Mouse (Mus musculus): ENCODE measurements at regions not wholly inside any gene's neighbourhood (a gene's known extent, or its start where the extent isn't known, plus 50 kb on each side); places are given as distances from the start of the nearest gene placed in this dataset.

DNA sequence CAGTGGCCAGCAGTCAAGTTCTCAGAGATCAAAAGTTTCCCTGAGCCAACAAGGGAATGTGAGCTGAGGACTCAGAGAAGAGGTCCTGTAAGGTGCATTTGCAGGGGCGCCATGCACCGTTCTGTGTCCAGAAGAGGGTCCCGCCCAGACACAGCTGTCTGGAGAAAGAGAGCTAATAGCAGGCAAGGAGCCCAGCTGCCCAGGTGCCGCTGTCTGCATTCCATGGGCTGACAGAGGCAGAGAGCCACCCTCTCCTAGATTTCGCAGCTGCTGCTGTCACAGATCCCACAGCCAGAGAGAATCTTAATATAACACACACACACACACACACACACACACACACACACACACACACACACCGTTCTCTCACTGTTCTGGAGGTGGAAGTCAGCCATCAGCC, 73.0 kb upstream of the Ttc34 start:
- H3K27ac ChIP-seq (ENCODE audit: control insufficient read depth, insufficient read depth, low read depth, low read length) = no peak overlapping the region
- no peak overlapping the region for H3K4me3 ChIP-seq (ENCODE audit: control insufficient read depth, low read depth, low read length)
- no peaks in the 10 kb centered on the region for H3K4me1 ChIP-seq (ENCODE audit: control insufficient read depth, insufficient read depth, low read length)
- TF ChIP-seq POLR2A (IDR thresholded peaks at IDR 0.05; ENCODE audit: control insufficient read depth, low read depth, low read length) (no peak), CTCF (IDR thresholded peaks at IDR 0.05; ENCODE audit: control insufficient read depth, insufficient read depth, insufficient replicate concordance, low read depth, low read length) (no peak)
- H3K27me3 ChIP-seq (ENCODE audit: control insufficient read depth, insufficient read depth, low read length) = no peaks in the 10 kb centered on the region
- H3K36me3 ChIP-seq (ENCODE audit: control insufficient read depth, insufficient read depth, low read length) = no peaks in the 10 kb centered on the region

- H3K27ac ChIP-seq (ENCODE audit: control insufficient read depth, insufficient read depth, low read depth, low read length) = no peak overlapping the region
- TF ChIP-seq CTCF (IDR thresholded peaks at IDR 0.05; ENCODE audit: control insufficient read depth, insufficient read depth, insufficient replicate concordance, low read depth, low read length) (no peak), POLR2A (IDR thresholded peaks at IDR 0.05; ENCODE audit: control insufficient read depth, low read depth, low read length) (no peak)
- no peak overlapping the region for H3K4me3 ChIP-seq (ENCODE audit: control insufficient read depth, low read depth, low read length)
- H3K27me3 ChIP-seq (ENCODE audit: control insufficient read depth, insufficient read depth, low read length) = no peaks in the 10 kb centered on the region
- H3K4me1 ChIP-seq (ENCODE audit: control insufficient read depth, insufficient read depth, low read length) = no peaks in the 10 kb centered on the region
- no peaks in the 10 kb centered on the region for H3K36me3 ChIP-seq (ENCODE audit: control insufficient read depth, insufficient read depth, low read length)
Measured at GRCm38 (mm10) chr4:154766158-154766557, 71.1 kb upstream of the Ttc34 start.

GRCm38 (mm10) chr4:154771330-154772076, 65.8 kb upstream of the Ttc34 start:
- TF ChIP-seq POLR2A (IDR thresholded peaks at IDR 0.05; ENCODE audit: control insufficient read depth, low read depth, low read length) (no peak), CTCF (IDR thresholded peaks at IDR 0.05; ENCODE audit: control insufficient read depth, insufficient read depth, insufficient replicate concordance, low read depth, low read length) (no peak)
- Histone ChIP-seq H3K27me3 (ENCODE audit: control insufficient read depth, insufficient read depth, low read length) (no peaks in the 10 kb centered on the region), H3K4me3 (ENCODE audit: control insufficient read depth, low read depth, low read length) (no peak overlapping the region), H3K36me3 (ENCODE audit: control insufficient read depth, insufficient read depth, low read length) (no peaks in the 10 kb centered on the region), H3K27ac (ENCODE audit: control insufficient read depth, insufficient read depth, low read depth, low read length) (no peak overlapping the region), H3K4me1 (ENCODE audit: control insufficient read depth, insufficient read depth, low read length) (no peaks in the 10 kb centered on the region)

DNA sequence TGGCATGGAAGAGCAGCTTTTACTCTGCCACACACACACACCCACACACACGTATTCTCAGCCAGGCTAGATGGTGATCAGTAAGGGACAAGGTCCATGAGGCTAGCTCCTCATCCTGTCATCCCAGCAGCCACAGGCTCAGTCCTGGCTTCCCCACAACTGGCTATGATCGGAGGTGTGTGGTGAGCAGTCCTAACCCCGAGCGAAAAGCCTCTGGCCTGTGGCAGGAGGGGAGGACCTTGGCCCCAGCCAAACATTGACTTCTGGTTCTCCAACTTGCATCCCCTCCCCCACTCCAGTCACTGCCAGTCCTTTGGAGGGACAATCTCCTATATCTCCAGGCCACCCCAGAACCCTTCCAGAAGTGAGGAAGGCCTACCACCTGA, 65.2 kb upstream of the Ttc34 start:
- no peaks in the 10 kb centered on the region for H3K36me3 ChIP-seq (ENCODE audit: control insufficient read depth, insufficient read depth, low read length)
- no peaks in the 10 kb centered on the region for H3K4me1 ChIP-seq (ENCODE audit: control insufficient read depth, insufficient read depth, low read length)
- TF ChIP-seq CTCF (IDR thresholded peaks at IDR 0.05; ENCODE audit: control insufficient read depth, insufficient read depth, insufficient replicate concordance, low read depth, low read length) (no peak), POLR2A (IDR thresholded peaks at IDR 0.05; ENCODE audit: control insufficient read depth, low read depth, low read length) (no peak)
- H3K27ac ChIP-seq (ENCODE audit: control insufficient read depth, insufficient read depth, low read depth, low read length) = no peak overlapping the region
- H3K27me3 ChIP-seq (ENCODE audit: control insufficient read depth, insufficient read depth, low read length) = no peaks in the 10 kb centered on the region
- H3K4me3 ChIP-seq (ENCODE audit: control insufficient read depth, low read depth, low read length) = no peak overlapping the region

DNA sequence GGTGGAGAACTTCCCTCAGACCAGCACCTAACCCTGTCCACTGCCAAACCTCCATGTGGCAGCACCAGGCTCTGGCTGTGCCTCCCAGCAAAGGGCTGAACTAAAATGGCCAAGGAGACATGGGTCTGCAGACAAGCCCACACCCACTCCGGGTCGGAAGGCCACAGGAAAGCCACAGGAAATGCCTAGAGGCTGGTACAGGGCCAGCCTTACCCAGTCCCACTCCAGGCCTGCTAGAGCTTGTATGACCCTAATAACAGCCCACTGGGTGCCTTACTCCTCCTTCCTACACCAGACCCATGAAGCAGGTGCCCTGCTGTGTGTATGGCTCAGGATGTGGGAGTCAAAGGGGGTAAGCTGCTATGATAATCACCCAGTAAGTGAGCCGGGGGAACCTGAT, 63.4 kb upstream of the Ttc34 start:
- TF ChIP-seq CTCF (IDR thresholded peaks at IDR 0.05; ENCODE audit: control insufficient read depth, insufficient read depth, insufficient replicate concordance, low read depth, low read length) (no peak), POLR2A (IDR thresholded peaks at IDR 0.05; ENCODE audit: control insufficient read depth, low read depth, low read length) (no peak)
- H3K4me1 ChIP-seq (ENCODE audit: control insufficient read depth, insufficient read depth, low read length) = no peaks in the 10 kb centered on the region
- no peaks in the 10 kb centered on the region for H3K36me3 ChIP-seq (ENCODE audit: control insufficient read depth, insufficient read depth, low read length)
- H3K4me3 ChIP-seq (ENCODE audit: control insufficient read depth, low read depth, low read length) = no peak overlapping the region
- H3K27ac ChIP-seq (ENCODE audit: control insufficient read depth, insufficient read depth, low read depth, low read length) = no peak overlapping the region
- H3K27me3 ChIP-seq (ENCODE audit: control insufficient read depth, insufficient read depth, low read length) = no peaks in the 10 kb centered on the region

DNA sequence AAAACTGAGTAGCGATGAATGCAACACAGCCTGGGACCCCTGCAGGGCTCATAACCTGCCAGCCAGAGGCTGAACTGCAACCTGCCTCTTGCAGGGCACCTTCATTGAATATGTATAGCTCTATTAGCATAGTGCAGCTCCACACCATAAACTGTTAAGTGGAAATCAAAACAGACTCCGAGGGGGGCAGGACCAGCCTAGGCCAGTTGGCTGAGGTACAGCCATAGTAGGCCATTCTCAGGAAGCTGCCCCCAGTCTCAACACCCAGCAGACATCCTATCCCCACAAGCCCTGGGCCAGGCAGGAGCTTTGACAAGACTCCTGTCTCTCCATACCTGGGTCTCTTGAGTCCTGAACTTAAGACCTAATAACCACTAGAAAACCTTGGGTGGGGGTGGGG, 62.9 kb upstream of the Ttc34 start:
- H3K36me3 ChIP-seq (ENCODE audit: control insufficient read depth, insufficient read depth, low read length) = no peaks in the 10 kb centered on the region
- H3K27me3 ChIP-seq (ENCODE audit: control insufficient read depth, insufficient read depth, low read length) = no peaks in the 10 kb centered on the region
- TF ChIP-seq POLR2A (IDR thresholded peaks at IDR 0.05; ENCODE audit: control insufficient read depth, low read depth, low read length) (no peak), CTCF (IDR thresholded peaks at IDR 0.05; ENCODE audit: control insufficient read depth, insufficient read depth, insufficient replicate concordance, low read depth, low read length) (no peak)
- H3K4me1 ChIP-seq (ENCODE audit: control insufficient read depth, insufficient read depth, low read length) = no peaks in the 10 kb centered on the region
- H3K27ac ChIP-seq (ENCODE audit: control insufficient read depth, insufficient read depth, low read depth, low read length) = no peak overlapping the region
- H3K4me3 ChIP-seq (ENCODE audit: control insufficient read depth, low read depth, low read length) = no peak overlapping the region

- Histone ChIP-seq H3K36me3 (ENCODE audit: control insufficient read depth, insufficient read depth, low read length) (no peaks in the 10 kb centered on the region), H3K27ac (ENCODE audit: control insufficient read depth, insufficient read depth, low read depth, low read length) (no peak overlapping the region), H3K27me3 (ENCODE audit: control insufficient read depth, insufficient read depth, low read length) (no peaks in the 10 kb centered on the region), H3K4me3 (ENCODE audit: control insufficient read depth, low read depth, low read length) (no peak overlapping the region), H3K4me1 (ENCODE audit: control insufficient read depth, insufficient read depth, low read length) (no peaks in the 10 kb centered on the region)
- TF ChIP-seq POLR2A (IDR thresholded peaks at IDR 0.05; ENCODE audit: control insufficient read depth, low read depth, low read length) = no peak
- no peak for TF ChIP-seq CTCF (IDR thresholded peaks at IDR 0.05; ENCODE audit: control insufficient read depth, insufficient read depth, insufficient replicate concordance, low read depth, low read length)
Measured at GRCm38 (mm10) chr4:154778818-154779217, 58.4 kb upstream of the Ttc34 start.

Measured in testis, adult 2 months (tissue).